8 mouse cellular contexts compared by ENCODE assay signal in the genomic region with DNA sequence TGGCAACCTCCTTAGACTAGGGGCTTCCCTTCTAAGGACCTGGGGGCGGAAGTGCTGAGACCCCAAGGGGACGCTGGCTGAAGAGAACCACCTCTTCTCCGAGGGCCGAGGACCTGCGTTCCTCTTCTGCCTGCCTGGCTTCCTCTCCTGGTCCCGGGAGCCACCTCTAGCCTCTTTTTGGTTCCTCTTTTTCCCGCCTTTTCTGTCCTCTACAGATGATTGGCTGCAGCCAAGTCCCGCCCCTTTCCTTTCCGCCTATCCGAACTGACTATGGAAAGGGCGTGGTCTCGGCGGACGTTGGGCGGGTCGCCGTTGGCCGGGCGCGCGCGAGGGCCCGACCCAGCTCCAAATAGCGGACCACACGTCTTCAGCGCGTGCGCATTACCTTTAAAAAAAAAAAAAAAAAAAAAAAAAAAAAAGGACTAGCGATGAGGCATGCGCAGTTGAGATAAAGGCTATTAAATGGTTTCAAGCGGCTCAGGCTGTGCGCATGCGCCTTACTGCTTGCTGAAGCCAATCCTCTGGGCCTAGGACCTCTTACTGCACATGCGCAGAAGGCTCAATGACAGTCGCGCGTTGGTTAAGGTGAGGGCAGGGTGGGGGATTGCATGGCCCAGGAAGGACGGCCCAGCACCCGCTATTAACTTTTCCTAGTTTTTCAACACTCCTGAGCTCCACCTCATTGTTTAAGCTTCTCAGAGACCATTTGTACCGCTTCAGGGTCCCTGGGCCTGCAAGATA. TPM values are rescaled to one million over a fixed set of nuclear protein-coding genes. Genes with fewer than 3 reads are reported as not detected.
DNase-seq lines count a peak whose midpoint lies in the region; ATAC-seq and TF ChIP-seq lines count a peak whose summit lies in the region.

A gene (minus strand): TSS at position 198 of the 741 bp plus-strand sequence.
A gene (plus strand): TSS at position 425 of the 741 bp plus-strand sequence.

- peak within 1 kb of the TSS; percentile 84 for H3K9ac ChIP-seq in ES-E14 (ENCODE audit: insufficient read depth, low read depth, low read length, poor library complexity, severe bottlenecking)
- peak within 1 kb of the TSS; percentile 53 for H3K9ac ChIP-seq in forebrain, embryonic 15.5 days (replicated peaks)

- H3K9me3 ChIP-seq in ES-E14 (ENCODE audit: control insufficient read depth, insufficient read depth, low read depth, low read length) = no peaks in the 10 kb centered on the region
- H3K9me3 ChIP-seq in forebrain, embryonic 15.5 days = no peaks in the 10 kb centered on the region

- intact Hi-C loops in heart, postnatal 25 days (cut with DNase I) = loop anchor here (2.0 kb wide), 1 partner anchor 28 kb away; a partner anchor contains a TSS

- H3K27me3 ChIP-seq in forebrain, embryonic 15.5 days = no peaks in the 10 kb centered on the region

- peak; percentile 89 for ATAC-seq in forebrain, embryonic 15.5 days (replicated peaks)
- peak; percentile 83 for ATAC-seq in neutrophil, adult 5-6 weeks (ENCODE audit: extremely low read depth, insufficient number of reproducible peaks, low FRiP score, poor library complexity, severe bottlenecking)

- TF ChIP-seq POLR2A in lung, adult 2 months (IDR thresholded peaks at IDR 0.05; ENCODE audit: borderline replicate concordance, extremely low read depth, low read depth, low read length) = peak; percentile 95; the same call in 1 of the 2 replicates

- peak within 1 kb of the TSS; percentile 92 for H3K27ac ChIP-seq in ES-E14 (ENCODE audit: insufficient read depth, low read depth, low read length, poor library complexity, severe bottlenecking)
- H3K27ac ChIP-seq in forebrain, embryonic 15.5 days (replicated peaks) = peak within 1 kb of the TSS; percentile 72

- H3K36me3 ChIP-seq in ES-E14 (ENCODE audit: control insufficient read depth, insufficient read depth, low read length, poor library complexity, severe bottlenecking) = no peaks in the 10 kb centered on the region; the same call in 1 of the 2 replicates
- no peaks in the 10 kb centered on the region for H3K36me3 ChIP-seq in forebrain, embryonic 15.5 days

- H3K4me3 ChIP-seq in ES-E14 (ENCODE audit: insufficient read depth in 1 of 2, low read depth in 1 of 2, low read length in 2 of 2, poor library complexity in 1 of 2, severe bottlenecking in 1 of 2) = peak within 1 kb of the TSS; percentile 77 to 87
- H3K4me3 ChIP-seq in forebrain, embryonic 15.5 days = peak within 1 kb of the TSS; percentile 54
- peak within 1 kb of the TSS; percentile 69 for H3K4me3 ChIP-seq in lung, adult 2 months (replicated peaks; ENCODE audit: extremely low read depth, low read depth, low read length)

- H3K4me2 ChIP-seq in forebrain, embryonic 15.5 days (replicated peaks) = peak within 1 kb of the TSS; percentile 87

- no peak for TF ChIP-seq CTCF in lung, adult 2 months (IDR thresholded peaks at IDR 0.05; ENCODE audit: insufficient read depth, low read length)

- peak; percentile 99 for DNase-seq in ES-E14 (ENCODE audit: low read depth, low spot score)
- peak; percentile 100 for DNase-seq in cerebellum, adult 11-12 months
- peak; percentile 95 for DNase-seq in heart, postnatal 25 days (ENCODE audit: low spot score)
- peak; percentile 95 to 98 for DNase-seq in layer of hippocampus, adult 18-20 months (ENCODE audit: low spot score in 2 of 2)
- DNase-seq in lung, adult 2 months = peak; percentile 95
- DNase-seq in thymus, adult 18-20 months = peak; percentile 88 to 95

- under 1% methylated on average over 40 of the region's 40 CpGs for WGBS in forebrain, embryonic 15.5 days
- WGBS in lung, adult 2 months = 1% methylated on average over 40 of the region's 40 CpGs

- in situ Hi-C loops in ES-E14 (cut with MboI; ENCODE audit: low sequenced_read_pairs in 2 of 2, unreplicated experiment in 2 of 2) = no loop called here

- H3K4me1 ChIP-seq in ES-E14 (ENCODE audit: control insufficient read depth in 2 of 2, insufficient read depth in 2 of 2, low read length in 2 of 2, poor library complexity in 1 of 2) = peaks cover 0 to 3% of the 10 kb centered on the region in 2 experiments; a peak in 2 of 4 replicates
- H3K4me1 ChIP-seq in forebrain, embryonic 15.5 days = peaks cover 13% of the 10 kb centered on the region
- H3K4me1 ChIP-seq in lung, adult 2 months (ENCODE audit: control insufficient read depth, insufficient read depth, low read length) = 0 out of 2 replicates have a peak, but pooled peaks cover 3% of the 10 kb centered on the region

TF ChIP-seq in ES-E14, 5 proteins besides CTCF, POLR2A, EP300 and RAD21:
- TF ChIP-seq ZC3H11A (IDR thresholded peaks at IDR 0.05; ENCODE audit: borderline replicate concordance, low read depth, low read length) (no peak), CHD2 (IDR thresholded peaks at IDR 0.05; ENCODE audit: low read depth, low read length) (peak; percentile 36; the same call in 1 of the 2 replicates), MAFK (IDR thresholded peaks at IDR 0.05; ENCODE audit: insufficient read depth, low read depth, low read length) (no peak), ZNF384 (IDR thresholded peaks at IDR 0.05; ENCODE audit: low read depth, low read length) (peak; percentile 99), HCFC1 (IDR thresholded peaks at IDR 0.05; ENCODE audit: borderline replicate concordance, insufficient read depth, low read length) (no peak)

RNA-seq across cellular contexts. Expression of the first gene that starts in this region (rescaled TPM):
- 0.74 TPM in 1 of 2 replicates, not detected in the other for total RNA-seq in ES-E14 (2012; rRNA removed)
- polyA plus RNA-seq in forebrain, embryonic 15.5 days (2015; fragmentation: Nextera tagmentation; extraction: Ambion mirVana) = 0.33 TPM in 1 of 2 replicates, not detected in the other
- not detected for total RNA-seq in heart, postnatal 25 days (2021)
- not detected for total RNA-seq in layer of hippocampus, adult 18-20 months (2021)
- polyA plus RNA-seq in lung, adult 2 months (2012; rRNA removed) = not detected in 2 replicates
- not detected in 2 replicates for total RNA-seq in neutrophil, adult 5-6 weeks (2017)

RNA-seq across cellular contexts. Expression of the second gene that starts in this region (rescaled TPM):
- 26.0 and 34.8 TPM in 2 replicates for total RNA-seq in ES-E14 (2012; rRNA removed)
- 4.8 and 5.7 TPM in 2 replicates for polyA plus RNA-seq in forebrain, embryonic 15.5 days (2015; fragmentation: Nextera tagmentation; extraction: Ambion mirVana)
- 100 to 1,000 TPM; 102 to 105 TPM for total RNA-seq in heart, postnatal 25 days (2021)
- total RNA-seq in layer of hippocampus, adult 18-20 months (2021) = 10 to 100 TPM; 21.8 to 22.4 TPM
- 35.5 and 41.9 TPM in 2 replicates for polyA plus RNA-seq in lung, adult 2 months (2012; rRNA removed)
- total RNA-seq in neutrophil, adult 5-6 weeks (2017) = 5.0 and 11.2 TPM in 2 replicates

Comparison
In these comparisons a context has a peak if more than half of its experiments do, and no peak if none do; other contexts are left out.
1. Peak in every context shown above with its lines: DNase-seq, ATAC-seq, H3K4me3 ChIP-seq and H3K27ac ChIP-seq.